8 mouse cellular contexts compared by ENCODE assay signal in the genomic region with DNA sequence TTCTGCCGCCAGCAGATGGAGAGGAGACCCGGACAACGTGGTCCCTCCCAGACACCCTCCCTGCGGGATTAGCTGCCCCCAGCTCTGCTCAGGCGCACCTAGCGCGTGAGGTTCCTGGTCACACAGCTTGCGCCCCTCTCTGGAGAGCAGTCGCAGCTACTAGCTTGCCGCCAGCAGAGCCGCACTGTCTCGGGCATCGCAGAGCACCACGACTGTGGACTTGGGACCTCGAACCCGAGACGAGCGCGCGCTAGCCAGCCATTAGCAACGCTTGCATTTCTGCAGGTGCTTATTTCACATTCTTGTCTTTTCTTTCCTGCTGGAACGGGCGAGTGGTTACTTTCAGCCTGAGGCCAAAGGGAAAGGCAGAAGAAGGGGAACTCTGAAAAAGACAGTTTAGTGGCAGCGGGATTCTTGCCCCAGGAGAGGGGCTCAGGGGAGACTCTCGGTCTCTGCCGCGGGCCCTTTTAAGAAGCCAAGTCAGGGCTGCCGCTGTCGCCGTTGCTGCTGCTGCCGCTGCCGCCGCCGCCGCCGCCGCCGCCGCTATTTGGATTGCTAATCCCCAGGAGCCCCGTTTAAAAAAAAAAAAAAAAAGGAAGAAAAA. TPM values are rescaled to one million over a fixed set of nuclear protein-coding genes. Genes with fewer than 3 reads are reported as not detected.
DNase-seq lines count a peak whose midpoint lies in the region; ATAC-seq and TF ChIP-seq lines count a peak whose summit lies in the region.

No protein-coding gene starts in this region.

- under 1% methylated on average over 40 of the region's 40 CpGs for WGBS in hindbrain, embryonic 16.5 days
- WGBS in macrophage (ENCODE audit: missing documents), result 1% methylated on average over 33 of the region's 40 CpGs

- DNase-seq in adrenal gland, adult (ENCODE audit: inconsistent age in 2 of 2, low spot score in 1 of 2), result peak; percentile 70 to 85
- DNase-seq in gastrocnemius, adult 8-10 months (ENCODE audit: low spot score in 2 of 2), result peak; percentile 10 to 38
- DNase-seq in left cerebral cortex, adult 8-10 months (ENCODE audit: low spot score in 2 of 2), result peak; percentile 34 to 51
- DNase-seq in right cerebral cortex, adult 18-20 months, result peak; percentile 62
- peak; percentile 23 to 38 for DNase-seq in urinary bladder, postnatal 36 days (ENCODE audit: low spot score in 2 of 2)

- 0 out of 2 replicates have a peak, but pooled peaks have one; percentile 45 for TF ChIP-seq POLR2A in cortical plate, adult 2 months (IDR thresholded peaks at IDR 0.05; ENCODE audit: extremely low read depth, insufficient read depth, low read length)

- peak overlapping the region; percentile 30 for H3K27ac ChIP-seq in cortical plate, adult 2 months (ENCODE audit: insufficient read depth, low read length)
- H3K27ac ChIP-seq in hindbrain, embryonic 16.5 days (ENCODE audit: low read depth, low read length), result peak overlapping the region; percentile 86
- peak overlapping the region; percentile 98 for H3K27ac ChIP-seq in macrophage

- ATAC-seq in hindbrain, embryonic 16.5 days, result peak; percentile 86

- H3K9ac ChIP-seq in hindbrain, embryonic 16.5 days (ENCODE audit: low read depth, low read length), result peak overlapping the region; percentile 89

- H3K9me3 ChIP-seq in hindbrain, embryonic 16.5 days (ENCODE audit: control insufficient read depth, low read length), result no peaks in the 10 kb centered on the region

- H3K4me3 ChIP-seq in cortical plate, adult 2 months (ENCODE audit: insufficient read depth, low read length), result peak overlapping the region; percentile 53
- peak overlapping the region; percentile 81 for H3K4me3 ChIP-seq in hindbrain, embryonic 16.5 days (ENCODE audit: low read length)
- H3K4me3 ChIP-seq in macrophage (ENCODE audit: inconsistent target), result peak overlapping the region; percentile 62

- H3K36me3 ChIP-seq in hindbrain, embryonic 16.5 days (ENCODE audit: control insufficient read depth, insufficient read depth, low read length), result no peaks in the 10 kb centered on the region
- peaks cover 13% of the 10 kb centered on the region for H3K36me3 ChIP-seq in macrophage (ENCODE audit: inconsistent target)

- no peaks in the 10 kb centered on the region; the same call in 1 of the 2 replicates for H3K4me1 ChIP-seq in cortical plate, adult 2 months (ENCODE audit: control insufficient read depth, insufficient read depth, low read length)
- H3K4me1 ChIP-seq in hindbrain, embryonic 16.5 days (ENCODE audit: control insufficient read depth, insufficient read depth, low read depth, low read length), result peaks cover 12% of the 10 kb centered on the region

- H3K4me2 ChIP-seq in hindbrain, embryonic 16.5 days (ENCODE audit: low read length), result peak overlapping the region; percentile 96

- H3K79me2 ChIP-seq in macrophage (ENCODE audit: inconsistent target), result peaks cover 42% of the 10 kb centered on the region

- H3K27me3 ChIP-seq in hindbrain, embryonic 16.5 days (replicated peaks; ENCODE audit: control insufficient read depth, insufficient read depth, low read length), result no peaks in the 10 kb centered on the region; the same call in 1 of the 2 replicates

- no peak for TF ChIP-seq CTCF in cortical plate, adult 2 months (IDR thresholded peaks at IDR 0.05; ENCODE audit: extremely low read depth, insufficient read depth, low read length)

RNA-seq across cellular contexts. Expression of a gene that starts 11.8 kb away (rescaled TPM):
- 22.7 and 29.2 TPM in 2 replicates for polyA plus RNA-seq in cortical plate, adult 2 months (2012; rRNA removed)
- total RNA-seq in gastrocnemius, adult 8-10 months (2022), result 1 to 10 TPM; 3.4 to 9.1 (median 4.6) TPM
- polyA plus RNA-seq in hindbrain, embryonic 16.5 days (2015; fragmentation: Nextera tagmentation; extraction: Ambion mirVana), result 30.9 TPM in 2 replicates
- 10 to 100 TPM; 24.3 to 28.5 (median 27.2) TPM for total RNA-seq in left cerebral cortex, adult 8-10 months (2022)
- 100 to 1,000 TPM in 12 of 26 experiments, 10 to 100 TPM in 14; 39.5 to 213 (median 98.9) TPM for total RNA-seq in macrophage (2018; cell fraction: chromatin; rRNA removed)
- 100 to 1,000 TPM; 111 to 268 (median 186) TPM for total RNA-seq in macrophage (2018; cell fraction: cytosol; rRNA removed)
- total RNA-seq in macrophage (2018; cell fraction: nucleus; rRNA removed), result 100 to 1,000 TPM in 23 of 26 experiments, 10 to 100 TPM in 3; 86.9 to 369 (median 162) TPM
- 181 to 268 TPM (median 246 TPM) in 3 replicates for polyA plus RNA-seq in macrophage (2018)

RNA-seq across cellular contexts. Expression of a gene that starts 58.0 kb away (rescaled TPM):
- polyA plus RNA-seq in cortical plate, adult 2 months (2012; rRNA removed), result 55.0 and 55.4 TPM in 2 replicates
- 10 to 100 TPM; 46.4 to 51.8 (median 49.5) TPM for total RNA-seq in gastrocnemius, adult 8-10 months (2022)
- 74.0 and 77.8 TPM in 2 replicates for polyA plus RNA-seq in hindbrain, embryonic 16.5 days (2015; fragmentation: Nextera tagmentation; extraction: Ambion mirVana)
- 10 to 100 TPM; 56.7 to 61.0 (median 58.2) TPM for total RNA-seq in left cerebral cortex, adult 8-10 months (2022)
- 10 to 100 TPM; 22.4 to 89.7 (median 55.1) TPM for total RNA-seq in macrophage (2018; cell fraction: chromatin; rRNA removed)
- total RNA-seq in macrophage (2018; cell fraction: cytosol; rRNA removed), result 10 to 100 TPM; 19.2 to 38.3 (median 27.1) TPM
- total RNA-seq in macrophage (2018; cell fraction: nucleus; rRNA removed), result 10 to 100 TPM; 19.8 to 82.3 (median 43.1) TPM
- polyA plus RNA-seq in macrophage (2018), result 26.0 to 39.2 TPM (median 26.9 TPM) in 3 replicates

RNA-seq across cellular contexts. Expression of a gene that starts 58.6 kb away (rescaled TPM):
- polyA plus RNA-seq in cortical plate, adult 2 months (2012; rRNA removed), result not detected in 2 replicates
- not detected for total RNA-seq in gastrocnemius, adult 8-10 months (2022)
- 2.3 and 2.8 TPM in 2 replicates for polyA plus RNA-seq in hindbrain, embryonic 16.5 days (2015; fragmentation: Nextera tagmentation; extraction: Ambion mirVana)
- total RNA-seq in left cerebral cortex, adult 8-10 months (2022), result under 1 TPM in 1 of 4 experiments, not detected in 3; 0.76 TPM
- not detected for total RNA-seq in macrophage (2018; cell fraction: chromatin; rRNA removed)
- not detected for total RNA-seq in macrophage (2018; cell fraction: cytosol; rRNA removed)
- total RNA-seq in macrophage (2018; cell fraction: nucleus; rRNA removed), result not detected
- polyA plus RNA-seq in macrophage (2018), result not detected in 3 replicates

Comparison
In these comparisons a context has a peak if more than half of its experiments do, and no peak if none do; other contexts are left out.
1. Peak in every context shown above with its lines: DNase-seq, ATAC-seq, H3K4me3 ChIP-seq and H3K27ac ChIP-seq.
2. DNase-seq: peak in every context shown above with its lines; median percentile 78 in adrenal gland, adult; 62 in right cerebral cortex, adult 18-20 months; 42 in left cerebral cortex, adult 8-10 months; 30 in urinary bladder, postnatal 36 days; 24 in gastrocnemius, adult 8-10 months.
3. H3K27ac ChIP-seq: peak in every context shown above with its lines; median percentile 98 in macrophage; 86 in hindbrain, embryonic 16.5 days; 30 in cortical plate, adult 2 months.